Mouse (Mus musculus) gastrocnemius, postnatal 4 days (tissue): ENCODE measurements around the gene Ssxa1. TPM values are rescaled to one million over a fixed set of nuclear protein-coding genes. Genes with fewer than 3 reads are reported as not detected.
"Not testable (repeated sequence)": the region's sequence is repeated elsewhere in the genome, so short reads cannot be mapped to it uniquely, and the experiment has no call there.

Source experiments
- DNase-seq, 2 experiments: peaks; one replicate each; pipeline ENCODE4 v3.0.0; 2021 to 2022; ENCODE audit warnings: low spot score in 2 of 2, mixed read lengths in 2 of 2
- long read RNA-seq, 2 experiments: library from polyadenylated mRNA; stranded (forward); transcript quantifications; one replicate each; pipeline ENCODE4 v2.0.0; 2021
- total RNA-seq, 2 experiments: library from RNA; stranded (reverse); gene quantifications; 2 replicates each; pipeline ENCODE4 v1.2.3; 2021

The Ssxa1 gene
- total RNA-seq, result not detected
- long read RNA-seq, experiment 1, result 0 reads
- long read RNA-seq, experiment 2, result 0 reads

- no peak for DNase-seq
Measured at GRCm38 (mm10) chrX:21115520-21115919, at the start of gene Ssxa1. Ssxa1 (plus strand) TSS chrX:21115820.

GRCm38 (mm10) chrX:21068106-21068505 lies 47.5 kb upstream of the Ssxa1 start, which contains the start of gene Spaca5:
Spaca5 (plus strand) TSS chrX:21068406.
- DNase-seq, result no peak

GRCm38 (mm10) chrX:21088645-21088982 lies 27.0 kb upstream of the Ssxa1 start:
- DNase-seq, result no peak

GRCm38 (mm10) chrX:21088983-21089866 lies 26.4 kb upstream of the Ssxa1 start, which contains the start of gene Zfp300:
Zfp300 (minus strand) TSS chrX:21089527.
- peak; percentile 18 to 68 for DNase-seq

- no peak for DNase-seq
Measured at GRCm38 (mm10) chrX:21089867-21090239, 25.8 kb upstream of the Ssxa1 start.

- not testable (repeated sequence) for DNase-seq
Measured at GRCm38 (mm10) chrX:21146675-21147074, 31.1 kb downstream of the Ssxa1 start.

Other genes starting within 250 kb of the Ssxa1 start
- gene Timp1, start 245.7 kb upstream of the Ssxa1 start, total RNA-seq, result 10 to 100 TPM in 1 of 2 experiments, 1 to 10 TPM in 1; 8.4 to 13.7 TPM
- gene Syn1, start 194.8 kb upstream of the Ssxa1 start, total RNA-seq, result under 1 TPM; 0.13 to 0.29 TPM
- 10 to 100 TPM; 10.3 to 10.5 TPM for gene Cfp, start 184.3 kb upstream of the Ssxa1 start, total RNA-seq
- gene Elk1, start 165.2 kb upstream of the Ssxa1 start, total RNA-seq, result 10 to 100 TPM; 12.2 to 12.7 TPM
- 10 to 100 TPM; 22.5 to 24.8 TPM for gene Uxt, start 153.8 kb upstream of the Ssxa1 start, total RNA-seq
- gene Zfp182, start 53.5 kb upstream of the Ssxa1 start, total RNA-seq, result 1 to 10 TPM; 5.4 to 7.4 TPM
- gene Spaca5, start 47.4 kb upstream of the Ssxa1 start, total RNA-seq, result not detected
- 1 to 10 TPM; 1.2 to 1.5 TPM for gene Zfp300, start 26.3 kb upstream of the Ssxa1 start, total RNA-seq
- not detected for gene Gm21876, start 59.8 kb downstream of the Ssxa1 start, total RNA-seq